Mouse (Mus musculus): ENCODE measurements around the gene Adcyap1r1. TPM values are rescaled to one million over a fixed set of nuclear protein-coding genes. Genes with fewer than 3 reads are reported as not detected.

Adcyap1r1 gene
- polyA plus RNA-seq, 1 experiment = 5.8 TPM

DNA sequence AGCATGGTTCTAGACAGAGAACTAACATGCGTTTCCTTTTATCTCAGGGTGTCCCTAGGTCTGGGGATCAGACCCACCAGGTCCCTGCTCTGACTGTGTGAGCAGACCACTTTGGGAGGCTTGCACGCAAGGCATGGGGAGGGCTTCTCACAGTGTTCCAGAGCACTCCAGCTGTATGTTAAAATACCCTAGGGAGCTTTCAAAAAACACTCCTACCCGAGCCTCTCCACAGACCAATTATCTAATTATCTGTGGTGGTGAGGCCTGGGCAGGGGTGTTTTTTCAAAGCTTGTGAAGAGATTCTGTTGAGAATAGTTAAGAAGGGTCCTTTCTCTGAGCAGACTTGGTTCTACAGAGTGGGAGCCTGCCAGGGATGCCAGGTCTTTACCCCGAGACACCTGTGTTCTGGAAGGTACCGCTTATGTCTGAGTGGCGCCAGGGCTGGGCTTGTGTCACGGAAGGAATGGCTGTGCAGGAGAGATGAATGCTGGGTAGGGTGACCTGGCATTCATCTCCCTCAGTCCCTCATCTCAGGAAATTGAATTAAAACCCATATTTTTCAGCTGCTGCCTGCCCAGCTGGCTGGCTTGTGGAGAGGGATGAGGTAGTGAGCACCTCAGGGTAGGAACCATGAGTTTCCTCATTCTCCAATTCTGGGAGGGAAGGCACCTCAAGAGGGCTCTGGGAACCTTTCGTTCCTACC, 2.7 kb upstream of the Adcyap1r1 start:
- no peak for DNase-seq (ENCODE audit: low spot score)

DNA sequence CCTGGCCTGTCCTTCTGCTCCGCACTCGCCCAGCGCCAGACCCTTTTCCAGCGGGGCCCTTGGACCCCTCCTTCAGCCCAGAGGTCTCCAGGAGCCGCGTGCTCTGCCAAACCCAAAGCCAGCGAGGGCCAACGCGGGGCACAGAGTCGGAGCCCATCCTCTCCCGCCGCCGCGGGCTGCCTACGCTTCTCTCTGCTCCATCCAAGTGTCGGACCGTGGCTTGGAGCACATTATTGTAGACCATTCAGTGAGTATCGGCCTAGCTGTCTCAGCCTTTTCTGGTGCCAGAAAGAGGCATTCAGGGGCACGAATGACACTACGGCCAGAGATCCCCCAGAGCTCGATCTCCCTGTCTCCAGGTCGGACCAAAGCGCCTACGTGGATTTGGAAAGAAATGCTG, 603 bp downstream of the Adcyap1r1 start:
- no peak for DNase-seq (ENCODE audit: low spot score)

DNA sequence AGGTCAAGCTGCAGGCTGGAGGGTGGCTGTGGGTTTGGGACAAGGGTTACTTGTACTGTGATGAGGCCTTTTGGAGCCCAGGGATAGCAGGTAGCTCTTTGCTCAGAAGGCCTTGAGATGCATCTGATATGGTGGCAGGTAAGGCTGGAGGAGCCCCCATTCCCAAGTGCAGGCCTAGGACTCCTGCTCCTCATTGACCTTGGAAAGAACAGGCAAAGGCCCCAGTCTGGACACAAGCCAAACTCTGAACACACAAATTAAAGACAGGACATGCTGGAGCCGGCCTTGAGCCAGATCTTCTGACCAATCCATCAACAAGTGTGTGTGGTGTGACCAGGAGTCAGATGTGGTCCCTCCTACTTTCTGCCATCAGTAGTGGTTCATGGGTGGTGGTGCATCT, 1.8 kb downstream of the Adcyap1r1 start:
- no peak for DNase-seq (ENCODE audit: low spot score)

DNA sequence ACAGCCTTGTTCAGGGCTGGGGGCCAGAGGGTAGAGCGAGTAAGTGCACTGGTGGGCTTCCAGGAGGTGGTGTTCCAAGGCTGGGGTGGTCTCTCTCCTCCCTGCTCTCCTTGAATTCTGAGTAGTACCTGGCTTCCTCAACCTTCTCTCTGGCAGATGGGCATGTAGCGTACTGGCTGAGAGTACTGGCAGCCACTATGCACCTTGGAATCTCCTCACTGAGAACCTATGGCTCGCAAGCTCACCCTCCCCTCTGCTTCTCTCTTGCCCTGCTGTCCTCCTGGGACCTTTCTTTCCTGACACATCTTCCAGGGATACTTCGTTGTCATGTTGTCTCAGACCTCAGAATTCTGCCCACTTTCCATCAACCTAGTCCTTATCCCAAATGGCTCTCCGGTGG, 3.9 kb downstream of the Adcyap1r1 start:
- no peak for DNase-seq (ENCODE audit: low spot score)

GRCm38 (mm10) chr6:55457727-55458126, 5.9 kb downstream of the Adcyap1r1 start:
- DNase-seq (ENCODE audit: low spot score) = no peak

- no peak for DNase-seq (ENCODE audit: low spot score)
Observed at GRCm38 (mm10) chr6:55458156-55458555, 6.4 kb downstream of the Adcyap1r1 start.

DNA sequence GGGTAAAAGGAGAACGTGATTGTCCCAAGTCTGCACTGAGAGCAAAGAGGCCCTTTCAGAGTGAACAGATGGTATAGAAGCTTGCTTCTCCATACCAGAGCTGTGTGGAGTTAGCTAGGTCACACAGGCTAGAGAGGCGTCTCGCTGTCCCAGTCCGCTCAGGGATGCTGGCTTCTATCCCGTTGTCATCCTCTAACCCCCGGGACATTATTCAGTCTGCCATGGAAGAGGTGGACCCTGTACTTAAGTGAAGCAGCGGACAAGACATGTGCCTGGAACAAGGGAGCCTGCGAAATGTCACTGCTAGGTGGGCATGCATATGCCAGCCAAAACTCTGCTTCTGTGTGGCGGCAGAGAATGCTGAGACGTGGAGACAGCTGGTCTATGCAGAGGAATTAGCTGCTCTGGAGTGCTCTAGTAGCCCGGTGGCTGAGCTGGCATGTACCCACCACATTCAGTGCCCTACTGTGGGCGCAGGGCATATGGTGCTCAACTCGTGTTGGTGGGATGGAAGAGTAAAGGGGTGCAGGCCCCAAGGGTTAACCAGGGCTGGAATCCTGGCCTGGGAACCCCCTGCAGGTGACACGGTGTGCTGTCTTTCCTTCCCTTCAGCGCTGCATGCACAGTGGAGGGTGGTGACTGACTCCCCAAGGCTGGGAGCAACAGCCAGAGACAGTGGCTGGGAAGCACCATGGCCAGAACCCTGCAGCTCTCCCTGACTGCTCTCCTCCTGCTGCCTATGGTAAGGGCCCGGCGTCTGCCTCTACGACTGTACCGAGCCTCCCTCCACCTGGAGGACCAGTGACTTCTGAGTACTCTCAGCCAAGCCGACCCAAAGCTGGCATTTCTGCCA, 8.0 kb downstream of the Adcyap1r1 start:
- no peak for DNase-seq (ENCODE audit: low spot score)

DNA sequence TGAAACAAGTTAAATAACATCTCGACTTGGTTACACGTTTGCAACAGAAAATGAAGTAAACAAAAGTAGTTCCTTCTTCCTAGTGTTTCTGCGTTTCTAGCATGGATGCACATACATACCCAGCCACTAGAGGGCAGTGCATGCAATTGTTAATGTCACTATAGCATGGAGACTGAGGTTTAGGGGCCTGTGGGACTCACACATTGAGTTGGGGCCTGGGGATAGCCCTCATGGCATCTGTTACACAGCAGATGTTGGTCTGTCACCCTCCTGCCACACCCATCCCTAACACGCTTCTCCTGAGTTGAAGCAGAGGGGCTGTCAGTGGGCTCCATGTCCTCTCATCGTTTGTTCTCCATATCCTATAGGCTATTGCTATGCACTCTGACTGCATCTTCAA, 9.4 kb downstream of the Adcyap1r1 start:
- no peak for DNase-seq (ENCODE audit: low spot score)

GRCm38 (mm10) chr6:55461678-55462077, 9.9 kb downstream of the Adcyap1r1 start:
- DNase-seq (ENCODE audit: low spot score) = no peak

- DNase-seq (ENCODE audit: low spot score) = no peak
Observed at GRCm38 (mm10) chr6:55462394-55462793, 10.6 kb downstream of the Adcyap1r1 start.

DNA sequence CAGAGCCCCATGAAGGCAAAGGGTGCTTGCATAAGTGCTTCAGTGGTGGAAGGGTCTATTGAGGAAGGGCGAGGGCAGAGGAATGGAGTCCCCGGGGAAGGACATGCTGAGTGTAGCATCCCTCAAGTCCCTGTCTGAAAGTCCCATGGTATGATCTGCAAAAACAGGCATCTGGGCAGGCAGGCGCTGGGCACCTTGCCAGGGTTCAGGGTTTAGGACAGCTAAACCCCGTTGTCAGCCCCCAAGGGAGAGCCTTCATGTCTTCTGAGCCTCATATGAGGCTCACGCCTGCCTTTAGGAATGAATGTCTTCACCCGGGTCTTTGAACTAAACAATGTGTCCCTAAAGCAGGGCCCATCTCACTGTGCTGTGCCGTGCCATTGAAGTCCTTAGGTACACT, 12.2 kb downstream of the Adcyap1r1 start:
- no peak for DNase-seq (ENCODE audit: low spot score)

- no peak for DNase-seq (ENCODE audit: low spot score)
Observed at GRCm38 (mm10) chr6:55465311-55465710, 13.5 kb downstream of the Adcyap1r1 start.

DNA sequence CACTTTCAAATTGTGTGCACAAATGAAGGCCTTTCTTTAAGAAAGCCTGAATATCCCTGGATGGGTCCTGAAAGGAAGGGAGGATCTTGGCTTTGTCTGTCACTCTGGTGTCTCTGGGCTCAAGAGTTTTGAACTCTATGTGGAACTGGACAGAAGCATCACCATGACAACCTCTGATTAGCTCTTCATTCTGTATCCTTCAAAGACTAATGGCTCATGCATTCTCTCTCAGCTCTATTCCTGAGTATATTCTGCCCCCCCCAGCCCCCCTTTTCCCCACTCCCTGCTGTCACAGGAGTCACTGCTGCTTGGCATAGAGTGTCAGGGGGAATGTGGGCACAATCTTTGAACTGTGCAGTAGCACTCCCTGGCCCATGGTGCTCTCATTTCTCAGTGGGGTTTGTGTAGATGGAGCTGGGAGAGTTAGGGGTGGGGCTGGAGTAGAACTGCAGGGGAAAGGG, 14.6 kb downstream of the Adcyap1r1 start:
- no peak for DNase-seq (ENCODE audit: low spot score)

DNA sequence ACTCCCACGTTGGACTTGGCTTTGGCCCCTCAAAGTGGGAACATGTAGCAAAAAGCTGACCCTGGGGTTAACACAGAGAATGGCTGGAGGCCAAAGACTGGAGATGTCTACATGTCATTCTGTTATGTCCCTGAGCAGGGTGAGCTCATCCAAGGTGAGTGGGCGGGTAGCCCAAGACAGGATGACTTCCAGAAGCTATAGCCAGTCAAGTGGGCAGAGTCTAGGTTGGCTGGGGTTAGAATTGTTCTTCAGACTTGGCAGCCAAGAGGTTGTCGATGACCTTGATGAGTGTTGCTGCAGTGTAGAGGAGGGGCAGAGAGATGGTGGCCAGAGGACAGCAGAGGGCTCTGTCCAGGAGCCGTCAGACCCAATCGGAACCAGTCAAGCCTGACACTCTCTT, 18.9 kb downstream of the Adcyap1r1 start:
- no peak for DNase-seq (ENCODE audit: low spot score)

GRCm38 (mm10) chr6:55472381-55472780, 20.6 kb downstream of the Adcyap1r1 start:
- DNase-seq (ENCODE audit: low spot score) = no peak

GRCm38 (mm10) chr6:55480988-55481387, 29.2 kb downstream of the Adcyap1r1 start:
- no peak for DNase-seq (ENCODE audit: low spot score)

GRCm38 (mm10) chr6:55482471-55482870, 30.7 kb downstream of the Adcyap1r1 start:
- no peak for DNase-seq (ENCODE audit: low spot score)

DNA sequence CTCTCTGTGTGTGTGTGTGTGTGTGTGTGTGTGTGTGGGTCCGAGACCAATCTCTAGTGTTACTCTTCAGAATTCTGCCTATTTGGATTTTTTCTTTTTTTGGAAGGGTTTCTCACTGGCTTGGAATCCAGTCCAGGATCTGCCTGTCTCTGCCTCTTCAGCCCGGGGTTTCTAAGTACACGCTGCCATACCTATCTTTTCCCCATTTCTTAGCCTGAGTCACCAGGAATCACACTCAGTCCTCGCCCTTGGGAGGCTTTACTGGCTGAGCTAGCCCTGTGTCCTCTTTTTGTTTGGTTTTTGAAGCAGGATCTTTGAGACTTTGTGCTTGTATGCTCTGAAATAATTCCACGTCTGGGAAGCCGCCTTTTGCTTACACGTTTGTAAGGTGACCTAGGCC, 31.6 kb downstream of the Adcyap1r1 start:
- DNase-seq (ENCODE audit: low spot score) = no peak

DNA sequence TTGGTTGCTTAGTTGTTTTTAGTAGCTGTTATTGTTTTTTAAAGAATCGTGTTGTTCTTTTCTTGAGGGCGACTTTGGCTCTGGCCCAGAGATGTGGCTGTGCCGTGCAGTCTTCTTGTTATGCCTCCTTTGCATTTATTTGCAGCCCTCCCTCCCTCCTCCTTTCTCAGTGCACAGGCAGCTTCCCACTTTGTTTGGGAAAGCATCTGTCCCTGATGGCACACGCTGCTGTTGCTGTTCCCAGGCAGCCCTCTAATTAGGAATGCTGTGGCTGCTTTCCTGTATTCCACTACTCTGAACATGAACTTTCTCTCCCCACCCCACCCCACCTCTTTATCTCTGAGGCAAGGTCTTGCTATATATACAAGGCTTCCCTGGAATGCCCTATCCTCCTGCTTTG, 32.4 kb downstream of the Adcyap1r1 start:
- no peak for DNase-seq (ENCODE audit: low spot score)

DNA sequence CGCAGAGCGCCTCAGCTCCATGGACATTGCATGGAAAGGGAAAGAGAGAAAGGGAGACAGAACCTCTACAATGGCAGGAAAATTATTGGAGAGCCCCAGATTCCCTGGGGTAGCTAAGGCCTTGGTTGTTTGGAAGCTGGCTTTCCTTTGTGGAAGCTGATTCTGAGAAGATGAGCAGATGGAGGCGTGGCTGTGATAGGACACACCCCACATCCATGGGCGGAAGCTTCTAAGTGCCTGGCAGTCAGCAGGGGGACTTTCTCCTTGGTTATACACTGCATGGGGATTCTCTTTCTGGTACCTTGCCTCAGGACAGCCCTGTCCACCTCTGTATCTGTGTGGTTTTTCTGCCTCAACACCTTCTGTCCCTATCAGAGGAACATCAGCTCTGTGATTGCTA, 33.4 kb downstream of the Adcyap1r1 start:
- DNase-seq (ENCODE audit: low spot score) = no peak

DNA sequence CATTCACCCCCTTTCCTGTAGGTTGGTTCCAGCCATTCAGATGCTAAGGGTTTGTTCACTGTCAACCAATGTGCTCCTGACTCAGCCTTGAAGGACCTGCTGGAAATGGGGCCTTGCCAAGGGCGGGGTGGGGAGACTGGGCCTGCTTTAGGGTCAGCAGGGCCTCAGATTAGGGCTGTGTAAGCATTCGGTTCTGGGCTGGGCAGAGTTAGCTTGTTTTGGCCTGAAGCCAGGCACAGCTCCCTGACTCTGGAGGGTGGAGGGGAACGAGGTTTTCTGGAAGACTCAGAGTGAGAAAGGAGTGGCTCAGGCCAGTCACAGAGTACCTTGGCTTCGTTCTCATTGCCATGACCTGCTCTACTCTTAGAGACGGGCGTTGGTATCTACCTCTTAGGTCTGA, 35.9 kb downstream of the Adcyap1r1 start:
- DNase-seq (ENCODE audit: low spot score) = peak; percentile 41

GRCm38 (mm10) chr6:55496201-55496600, 44.4 kb downstream of the Adcyap1r1 start:
- no peak for DNase-seq (ENCODE audit: low spot score)

- DNase-seq (ENCODE audit: low spot score) = no peak
Observed at GRCm38 (mm10) chr6:55498753-55499152, 47.0 kb downstream of the Adcyap1r1 start.
